Mouse (Mus musculus) c-Kit-positive CD71-positive TER-119-negative erythroid progenitor cells, embryonic 14.5 days (primary cell): Measurements from ENCODE around the gene Abca1.

Source experiments
- DNase-seq: peaks from one replicate; pipeline ENCODE4 v3.0.0-alpha.2; 2013; ENCODE audit warnings: low read depth

Abca1 gene

DNA sequence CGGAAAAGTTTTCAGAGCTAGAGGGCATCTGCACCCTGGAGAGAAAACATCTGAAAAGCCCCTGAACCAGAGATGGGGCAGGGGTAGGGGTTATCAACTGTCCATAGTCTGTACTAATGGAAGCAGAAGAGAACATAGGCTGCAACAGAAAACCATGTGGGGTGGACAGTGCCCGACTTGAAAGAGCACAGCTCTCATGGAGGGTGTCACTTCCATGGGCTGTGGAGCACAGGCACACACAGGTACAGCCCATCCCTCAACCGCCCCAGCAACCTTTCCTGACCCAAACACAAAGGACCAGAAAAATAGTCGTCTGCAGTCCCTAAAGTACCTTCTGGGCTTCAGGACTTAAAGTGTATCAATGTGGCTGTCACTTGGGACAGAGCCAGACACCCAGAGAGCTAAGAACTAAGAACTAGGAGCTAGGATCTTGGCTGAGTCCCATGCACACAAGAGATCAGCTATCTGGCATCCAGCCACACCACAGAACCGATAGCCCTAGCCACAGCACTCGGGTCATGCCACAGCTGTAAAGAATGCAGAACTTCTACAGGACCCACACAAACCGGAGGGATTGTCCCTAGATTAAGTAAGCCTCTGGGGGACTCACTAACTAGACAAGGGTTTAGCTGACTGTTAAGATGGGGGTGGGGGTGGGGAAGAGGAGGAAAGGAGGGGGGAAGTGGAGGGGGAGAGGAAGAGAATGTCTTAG, 38.0 kb downstream of the Abca1 start:
- DNase-seq: no peak

DNA sequence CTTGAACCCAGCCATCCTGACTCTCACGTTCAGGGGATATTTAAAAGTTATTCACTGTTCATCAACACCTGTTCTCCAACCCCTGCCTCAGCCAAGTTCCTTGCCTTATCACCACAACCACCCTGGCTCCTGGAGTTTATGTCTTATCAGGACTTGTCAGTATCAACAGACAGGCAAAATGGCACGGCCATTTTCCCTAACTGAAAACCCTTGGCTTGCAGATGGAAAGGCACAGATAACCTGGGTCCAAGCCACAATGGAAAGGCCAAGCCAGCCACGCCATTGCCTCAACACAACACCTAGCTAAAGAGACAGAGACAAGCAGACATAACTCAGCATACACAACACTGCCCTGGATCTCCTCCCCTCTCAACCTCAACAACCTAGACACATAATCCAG, 38.6 kb downstream of the Abca1 start:
- peak; percentile 60 for DNase-seq

DNA sequence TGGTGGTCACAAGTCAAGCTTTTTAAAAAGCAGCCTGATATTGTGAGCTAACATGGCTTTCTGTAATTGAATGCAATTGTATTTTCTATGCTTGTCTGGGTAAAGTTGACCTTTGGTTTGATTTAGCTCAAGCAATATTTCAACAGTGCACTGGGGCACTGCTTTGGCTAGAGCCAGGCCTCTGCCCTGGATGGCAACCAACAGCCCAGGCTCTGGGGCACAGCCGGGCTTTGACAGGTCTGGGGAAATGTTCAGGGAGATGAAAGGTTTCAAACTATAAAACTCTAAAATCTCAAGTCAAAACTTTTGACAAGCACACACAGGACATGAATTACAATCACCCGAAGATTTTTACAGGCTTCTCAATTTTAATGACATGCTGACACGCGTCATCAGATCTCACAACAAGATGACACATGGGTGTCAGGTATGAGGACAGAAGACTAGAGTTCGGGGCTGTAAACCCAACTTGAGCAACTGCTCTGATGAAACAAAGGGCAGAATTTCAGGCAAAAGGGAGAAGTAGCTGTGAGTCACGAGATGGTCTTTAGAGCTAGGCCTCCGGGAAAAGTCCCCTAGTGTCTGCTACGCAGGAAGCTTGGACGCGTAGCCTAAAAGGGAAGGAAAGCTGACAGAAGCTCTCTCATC, 39.5 kb downstream of the Abca1 start:
- DNase-seq: no peak

DNA sequence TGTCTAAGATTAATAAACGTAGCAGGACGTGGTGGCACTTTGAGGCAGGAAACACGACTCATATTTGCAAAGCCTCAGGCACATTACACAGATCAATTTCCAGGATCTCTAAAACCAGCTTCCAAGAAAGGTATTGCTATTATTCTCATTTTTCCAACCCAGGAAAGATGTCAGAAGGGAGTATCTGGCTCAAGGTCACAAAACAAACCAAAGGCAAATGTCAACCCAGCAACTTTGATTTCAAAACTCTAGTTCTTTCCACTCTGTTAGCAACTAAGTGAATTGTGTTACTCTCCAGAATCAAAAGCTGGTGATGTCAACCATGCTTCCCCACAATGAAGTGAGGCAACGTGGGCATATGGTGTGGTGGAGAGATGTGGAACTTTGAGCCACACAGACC, 41.1 kb downstream of the Abca1 start:
- DNase-seq: no peak

DNA sequence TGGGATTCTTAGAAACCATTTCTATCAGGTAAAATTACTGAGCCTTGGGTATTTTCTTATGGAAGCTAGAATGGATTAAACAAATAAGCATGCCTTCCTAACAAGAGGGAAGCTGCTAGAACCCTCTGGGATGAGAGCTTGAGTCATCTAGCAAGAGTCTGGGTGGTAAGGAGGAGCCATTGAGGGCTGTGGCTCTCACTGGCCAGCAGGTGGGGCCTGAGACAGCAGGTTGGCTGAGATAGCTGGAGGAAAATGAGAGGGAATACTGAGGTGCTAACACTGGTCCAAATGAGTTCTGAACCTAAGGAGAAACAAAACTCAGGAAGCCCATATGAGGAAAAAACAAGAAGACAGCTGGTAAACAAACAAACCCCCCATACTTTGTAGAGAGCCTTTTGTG, 42.1 kb downstream of the Abca1 start:
- DNase-seq: no peak

DNA sequence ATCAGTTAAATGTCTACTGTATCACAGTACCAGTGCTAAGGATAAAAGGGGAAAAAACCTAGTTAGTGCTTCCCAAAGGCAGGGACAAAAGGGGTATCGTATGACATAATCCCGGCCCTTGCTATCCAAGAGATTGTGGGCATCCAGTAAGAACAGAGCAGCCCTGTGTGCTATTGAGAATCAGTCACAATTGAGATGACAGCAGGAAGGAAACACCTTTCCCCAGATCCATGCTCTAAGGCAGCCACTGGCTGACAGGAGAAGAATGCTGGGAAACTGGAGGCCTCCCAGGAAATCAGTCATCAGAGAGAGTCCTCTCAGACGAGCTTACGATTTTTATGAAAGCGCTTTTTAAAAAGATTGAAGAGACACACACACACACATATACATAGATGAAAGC, 42.6 kb downstream of the Abca1 start:
- DNase-seq: no peak

DNA sequence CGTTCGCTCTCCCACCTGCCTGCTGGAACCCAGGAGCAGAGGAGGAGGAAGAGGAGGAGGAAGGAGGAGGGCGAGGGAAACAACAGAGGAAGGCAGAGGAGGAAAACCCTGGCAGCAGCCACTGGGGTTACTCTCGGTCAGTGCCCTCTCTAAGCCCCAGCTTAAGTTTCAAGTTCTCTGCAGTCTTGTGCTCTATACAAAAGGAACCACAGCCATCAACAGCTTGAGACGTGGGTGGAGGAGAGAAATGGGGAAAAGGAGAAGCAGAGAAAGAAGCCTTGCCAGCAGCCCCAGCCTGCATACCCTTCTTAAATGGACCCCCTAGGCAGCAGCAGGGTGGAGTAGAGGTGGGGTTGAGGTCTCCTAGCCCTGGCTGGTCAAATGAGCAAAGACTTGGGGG, 43.8 kb downstream of the Abca1 start:
- DNase-seq: no peak

DNA sequence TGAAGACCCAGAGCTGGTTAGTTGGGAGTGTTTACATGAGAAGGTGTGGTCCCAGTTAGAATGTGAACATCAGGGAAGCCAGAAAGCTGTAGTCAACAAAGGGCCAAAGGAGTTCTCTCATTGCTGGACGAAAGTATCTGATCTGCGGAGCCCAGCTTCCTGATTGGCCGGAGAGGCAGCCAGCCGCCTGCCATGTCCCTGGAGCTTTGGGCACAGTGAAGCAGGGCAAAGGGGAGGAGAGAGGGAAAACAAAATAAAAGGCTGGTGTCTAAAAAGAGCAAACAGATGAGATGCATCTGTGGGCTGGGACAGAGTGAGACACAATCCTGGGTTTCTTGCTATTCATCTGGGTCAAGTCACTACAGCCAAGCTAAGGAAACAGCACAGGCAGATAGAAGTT, 44.3 kb downstream of the Abca1 start:
- DNase-seq: no peak

DNA sequence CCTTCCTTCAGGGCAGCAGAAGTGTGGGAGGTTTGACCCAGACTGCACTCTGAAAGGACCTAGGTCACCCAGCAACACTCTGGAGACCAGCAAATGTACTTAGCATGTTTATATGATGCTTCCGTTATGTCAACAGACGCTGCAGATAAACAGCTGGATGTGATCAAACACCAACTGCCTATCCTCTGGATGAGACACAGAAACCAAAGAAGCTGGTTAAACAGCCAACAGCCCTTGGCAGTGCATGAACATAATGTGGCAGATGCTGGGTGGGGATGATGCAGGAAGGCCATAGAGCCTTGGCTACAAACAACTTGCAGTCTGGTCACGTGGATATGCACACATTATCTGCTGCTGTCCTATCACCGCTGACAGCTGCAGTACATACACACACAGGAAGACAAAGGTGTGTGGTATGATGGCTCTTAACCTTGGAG, 47.8 kb downstream of the Abca1 start:
- no peak for DNase-seq

DNA sequence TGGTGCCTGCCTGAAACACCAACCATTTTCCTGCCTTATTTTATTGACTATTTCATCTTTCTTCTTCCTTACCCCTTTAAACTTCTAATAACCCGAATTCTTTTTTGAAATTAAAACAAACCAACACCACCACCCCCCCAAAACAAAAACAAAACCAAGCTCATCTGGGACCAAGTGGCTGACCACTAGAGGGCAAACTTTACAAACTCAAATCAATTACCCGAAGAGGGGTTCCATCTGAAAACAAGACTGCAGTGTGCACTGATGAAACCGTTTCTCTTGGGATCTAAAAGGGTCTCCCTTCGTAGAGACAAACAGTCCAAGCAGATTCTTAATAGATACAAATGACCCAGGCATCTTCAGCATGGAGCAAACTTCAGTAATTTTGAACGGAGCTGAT, 49.3 kb downstream of the Abca1 start:
- DNase-seq: no peak

DNA sequence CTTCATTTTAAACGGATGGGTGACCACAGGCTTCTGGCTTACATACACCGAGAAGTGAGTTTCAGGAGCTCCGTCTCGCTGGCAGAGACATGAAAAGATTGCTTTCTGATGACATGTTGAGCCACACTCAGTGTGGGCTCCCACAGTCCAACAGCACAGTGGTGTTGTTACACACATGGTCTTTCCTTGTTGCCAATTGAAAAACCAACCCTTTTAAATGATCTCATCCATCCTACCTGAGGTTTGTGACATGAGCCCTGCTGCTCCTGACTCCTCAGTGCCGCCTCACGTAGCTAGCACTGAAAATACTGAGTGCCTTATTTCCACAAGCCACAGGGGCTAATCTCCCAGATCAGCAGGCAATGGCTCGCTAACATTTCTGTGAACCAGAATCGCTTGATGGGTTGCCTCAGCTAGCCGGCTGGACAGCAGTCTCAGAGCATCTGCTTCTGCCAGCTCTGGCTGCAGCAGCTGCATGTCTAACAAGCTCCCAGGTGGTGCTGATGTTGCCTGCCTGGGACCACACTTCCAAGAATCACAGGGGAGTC, 50.2 kb downstream of the Abca1 start:
- DNase-seq: no peak

DNA sequence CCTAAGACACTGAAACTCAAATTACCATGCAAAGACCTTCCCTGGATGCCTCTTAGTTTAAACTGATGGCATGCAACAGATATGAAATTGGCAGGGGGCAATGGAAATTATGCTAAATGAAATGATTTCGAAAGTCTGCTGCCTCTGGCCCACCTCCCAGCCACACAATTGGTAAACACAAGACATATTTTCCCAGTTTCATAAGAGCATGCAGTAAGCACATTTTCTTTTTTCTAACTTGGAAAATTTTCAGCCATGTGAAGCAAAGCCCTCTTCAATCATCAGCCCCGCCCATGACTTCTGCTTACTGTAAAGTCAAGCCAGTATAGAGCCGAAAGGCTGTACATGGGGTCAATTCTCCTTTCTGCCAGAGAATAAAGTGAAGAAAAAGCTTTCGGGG, 51.5 kb downstream of the Abca1 start:
- DNase-seq: no peak

DNA sequence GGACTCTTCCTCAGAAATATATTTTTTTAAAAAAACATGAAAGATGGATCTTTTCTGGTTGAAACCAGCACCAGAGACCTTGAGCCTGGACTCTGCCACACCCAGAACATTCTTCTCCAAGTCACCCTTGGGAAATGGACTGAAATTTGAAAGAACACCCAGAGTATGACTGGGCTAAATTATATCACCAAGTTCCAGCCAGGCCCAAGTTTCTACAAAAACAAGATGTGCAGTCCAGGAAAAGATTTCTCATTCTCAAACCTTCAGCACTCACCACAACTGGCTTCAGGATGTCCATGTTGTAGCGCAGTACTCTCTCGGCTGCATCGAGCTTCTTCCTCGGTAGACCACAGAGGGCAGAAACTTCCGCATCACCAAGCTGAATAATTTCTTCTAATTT, 53.0 kb downstream of the Abca1 start:
- DNase-seq: no peak

DNA sequence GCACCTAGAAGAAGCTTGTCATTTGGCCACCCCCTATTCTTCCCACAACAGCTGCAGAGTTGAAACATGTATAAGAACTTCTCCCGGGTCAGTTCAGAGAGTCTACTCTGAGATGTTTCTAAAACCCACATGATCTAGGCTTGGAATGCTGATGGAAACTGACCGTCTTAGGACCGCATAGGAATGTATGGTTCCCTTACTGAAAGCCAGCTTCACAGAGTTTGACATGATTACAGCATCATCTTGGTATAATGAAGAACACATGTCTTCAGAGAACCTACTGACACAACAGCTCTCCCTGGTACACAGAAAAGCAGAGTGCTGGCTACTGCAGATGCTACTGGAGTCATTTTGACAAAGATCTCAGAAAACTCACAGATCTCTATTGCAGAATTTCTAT, 53.6 kb downstream of the Abca1 start:
- no peak for DNase-seq

DNA sequence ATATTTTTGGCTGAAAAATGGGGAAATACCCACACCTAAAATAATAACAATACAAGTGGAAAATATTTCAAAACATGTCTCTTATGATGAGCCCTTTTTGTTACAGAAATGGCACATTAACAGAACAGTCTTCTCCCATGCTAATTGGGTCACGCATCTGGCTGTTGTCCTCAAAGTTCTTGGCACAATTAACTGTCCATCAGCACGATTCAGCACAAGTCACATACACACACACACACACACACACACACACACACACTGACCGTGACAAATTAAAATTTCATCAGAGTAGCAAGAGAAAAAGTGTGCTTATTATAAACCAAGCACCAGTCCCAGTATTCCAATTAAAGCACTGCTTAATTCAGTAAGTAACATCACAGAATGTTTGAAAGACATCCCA, 55.1 kb downstream of the Abca1 start:
- DNase-seq: no peak

DNA sequence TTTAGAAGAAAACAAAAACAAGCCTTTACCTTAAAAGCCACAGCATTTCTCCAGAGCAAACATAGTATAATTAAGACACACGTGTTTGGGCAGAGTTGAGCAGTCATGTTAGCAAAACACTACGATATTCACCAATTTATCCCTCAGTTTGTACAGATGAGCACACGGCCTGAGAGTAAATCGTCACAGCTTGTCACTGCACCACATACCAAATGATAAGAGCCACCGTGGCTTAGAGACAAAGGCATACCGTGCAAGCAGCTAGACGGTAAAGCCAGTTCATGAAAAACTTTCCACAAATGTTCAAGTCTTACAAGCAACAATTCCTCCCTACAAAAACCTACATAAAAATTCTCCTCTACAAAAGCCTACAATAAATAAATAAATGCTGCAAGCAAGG, 57.2 kb downstream of the Abca1 start:
- no peak for DNase-seq

DNA sequence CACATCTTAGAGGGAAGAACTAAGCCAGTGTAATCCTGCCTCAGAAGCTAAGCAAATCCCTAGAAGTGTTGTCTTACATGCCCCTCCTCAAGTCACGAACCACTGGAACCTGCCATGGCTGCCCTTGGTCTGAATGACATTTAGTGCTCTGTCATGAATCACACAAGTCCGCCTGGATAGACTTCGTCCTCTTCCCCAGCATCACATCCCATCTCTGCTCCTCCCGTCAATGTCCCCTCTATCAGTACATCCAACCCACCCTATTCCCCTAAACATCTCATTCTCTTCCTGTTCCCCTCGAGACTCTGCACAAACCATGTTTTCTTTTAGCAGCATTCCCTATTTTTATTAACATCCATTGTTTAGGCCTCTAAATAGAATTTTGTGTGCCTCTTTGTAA, 58.4 kb downstream of the Abca1 start:
- no peak for DNase-seq

DNA sequence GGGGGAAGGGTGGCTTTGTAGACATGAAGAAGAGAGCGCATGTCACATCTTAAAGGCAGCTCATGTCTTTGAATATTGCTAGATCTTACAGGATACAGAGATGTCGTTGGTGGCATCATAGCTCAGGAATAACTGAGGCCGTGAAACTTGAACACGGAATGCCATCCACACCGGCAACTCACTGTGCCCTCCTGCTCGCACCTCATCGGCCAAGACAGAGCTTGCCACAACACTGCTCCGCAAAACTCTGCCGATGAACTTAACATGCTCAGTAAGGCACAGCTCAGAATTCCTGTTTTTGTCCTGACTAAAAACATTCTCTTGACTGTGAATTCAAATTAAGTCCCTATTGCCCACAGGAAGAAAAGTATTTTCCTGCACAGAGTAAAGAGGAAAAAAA, 59.2 kb downstream of the Abca1 start:
- no peak for DNase-seq

DNA sequence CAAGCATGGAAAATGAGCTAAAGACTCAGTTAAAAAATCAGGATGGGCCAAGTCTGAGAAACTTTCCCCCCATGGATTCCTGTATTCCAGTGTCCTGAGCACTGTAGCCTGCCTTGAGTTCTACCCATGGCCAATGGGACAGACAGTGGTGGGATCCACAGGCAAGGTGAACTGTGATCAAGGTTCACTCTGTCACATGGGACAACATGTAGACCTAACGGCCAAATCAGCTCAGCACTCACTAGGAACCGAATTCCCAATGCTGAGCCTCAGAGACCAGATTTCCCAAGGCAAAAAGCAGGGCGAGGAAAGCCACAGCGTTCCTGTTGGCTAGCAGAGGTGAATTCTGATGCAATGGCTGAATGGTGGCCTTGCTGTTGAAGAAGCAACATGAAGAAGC, 64.8 kb downstream of the Abca1 start:
- DNase-seq: no peak

DNA sequence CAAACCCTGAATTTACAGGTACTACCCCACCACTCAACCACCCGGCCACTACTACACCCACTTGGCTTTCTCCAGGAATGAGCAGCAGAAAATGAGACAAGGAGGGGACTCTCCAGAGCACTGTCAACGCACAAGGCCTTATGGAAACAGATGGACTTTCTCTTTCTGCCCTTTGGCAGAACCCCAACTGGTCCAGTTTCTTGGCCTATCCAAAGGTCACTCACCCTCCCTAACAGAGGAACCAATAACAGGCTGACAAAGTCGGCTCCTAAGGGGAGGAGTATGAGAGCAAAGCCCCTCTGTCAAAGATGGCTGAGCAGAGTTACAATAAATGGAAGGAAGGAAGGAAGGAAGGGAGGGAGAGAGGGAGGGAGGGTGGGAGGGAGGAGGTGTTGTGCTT, 65.4 kb downstream of the Abca1 start:
- no peak for DNase-seq

DNA sequence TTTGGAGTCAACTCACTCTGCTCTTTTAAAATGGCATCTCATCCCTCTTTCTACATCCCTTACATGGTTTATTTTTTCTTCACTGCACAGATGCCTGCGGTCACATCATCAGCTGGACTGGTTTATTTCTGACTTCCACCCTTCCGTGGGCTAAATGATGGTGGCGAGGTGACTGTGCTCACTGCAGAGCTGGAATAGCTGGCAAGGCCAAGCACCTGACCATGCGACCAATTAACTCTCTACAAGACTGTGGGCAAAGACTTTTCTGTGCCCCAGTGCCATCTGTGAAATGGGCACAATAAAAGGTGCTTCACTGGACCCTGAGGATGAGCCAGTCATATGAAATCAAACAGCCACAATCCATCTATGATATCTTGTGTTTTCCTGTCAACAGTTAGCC, 66.1 kb downstream of the Abca1 start:
- DNase-seq: no peak

DNA sequence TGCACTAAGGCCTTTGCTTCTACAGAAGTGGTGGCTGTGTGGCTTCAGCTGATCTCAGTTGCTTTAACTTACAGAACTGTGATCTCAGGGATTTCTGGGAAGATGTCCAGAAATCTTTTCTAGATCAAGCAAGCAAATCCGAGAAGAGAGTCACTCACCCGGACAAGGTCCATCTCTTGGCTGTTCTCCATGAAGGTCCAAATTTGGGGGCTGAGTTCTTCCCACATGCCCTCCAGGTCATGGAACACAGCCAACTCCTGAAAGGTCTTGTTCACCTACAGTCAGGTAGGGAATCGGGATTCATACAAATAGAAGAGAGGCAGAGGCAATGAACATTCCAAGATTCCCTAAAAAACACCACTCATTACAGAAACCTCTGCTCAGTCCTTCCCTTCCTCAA, 70.1 kb downstream of the Abca1 start:
- no peak for DNase-seq

DNA sequence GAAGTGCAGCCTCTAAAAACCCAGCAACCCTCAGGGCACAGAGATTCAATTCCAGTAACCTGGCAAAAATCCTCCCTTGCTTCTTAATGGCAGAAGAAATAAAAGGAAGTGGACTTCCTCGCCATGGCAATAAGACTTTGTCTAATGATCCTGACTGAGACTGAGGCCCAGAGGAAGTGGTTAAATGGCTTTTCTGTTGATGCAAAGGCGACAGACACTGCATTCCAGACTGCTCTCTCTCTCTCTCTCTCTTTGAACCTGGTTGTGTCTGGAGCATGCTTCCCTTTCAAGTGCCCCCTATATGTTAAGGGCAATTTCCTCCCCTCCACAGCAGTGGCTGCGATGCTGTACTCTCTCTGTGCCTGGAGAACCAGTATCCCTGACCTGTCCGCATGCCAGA, 70.7 kb downstream of the Abca1 start:
- no peak for DNase-seq

DNA sequence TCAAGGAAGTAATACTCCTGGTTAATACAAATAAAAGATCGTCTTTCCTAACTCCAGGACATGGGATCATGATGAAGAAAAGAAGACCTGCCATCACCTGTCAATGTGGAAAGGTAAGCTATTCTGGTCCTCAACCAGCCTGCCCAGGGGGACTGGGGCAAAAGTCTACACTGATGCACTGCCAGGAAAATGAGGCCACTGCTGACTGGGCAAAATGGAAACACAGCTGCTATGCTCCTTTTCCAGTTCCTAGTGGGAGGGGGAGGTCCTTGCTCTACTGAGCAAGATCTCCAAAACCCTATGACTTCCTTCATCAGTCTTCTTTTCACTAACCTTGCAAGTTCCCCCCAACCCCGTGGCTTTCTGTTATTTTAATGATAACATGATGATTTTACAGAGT, 73.1 kb downstream of the Abca1 start:
- no peak for DNase-seq
